Mouse (Mus musculus): ENCODE results near the gene Hoxc11. TPM values are rescaled to one million over a fixed set of nuclear protein-coding genes. Genes with fewer than 3 reads are reported as not detected.

The Hoxc11 gene
- total RNA-seq (2012; rRNA removed): not detected in 2 replicates
- not detected in 2 replicates for total RNA-seq (2014; rRNA removed)
- not detected in 2 replicates for polyA plus RNA-seq (2012; ENCODE audit: insufficient read length, low read depth)

DNA sequence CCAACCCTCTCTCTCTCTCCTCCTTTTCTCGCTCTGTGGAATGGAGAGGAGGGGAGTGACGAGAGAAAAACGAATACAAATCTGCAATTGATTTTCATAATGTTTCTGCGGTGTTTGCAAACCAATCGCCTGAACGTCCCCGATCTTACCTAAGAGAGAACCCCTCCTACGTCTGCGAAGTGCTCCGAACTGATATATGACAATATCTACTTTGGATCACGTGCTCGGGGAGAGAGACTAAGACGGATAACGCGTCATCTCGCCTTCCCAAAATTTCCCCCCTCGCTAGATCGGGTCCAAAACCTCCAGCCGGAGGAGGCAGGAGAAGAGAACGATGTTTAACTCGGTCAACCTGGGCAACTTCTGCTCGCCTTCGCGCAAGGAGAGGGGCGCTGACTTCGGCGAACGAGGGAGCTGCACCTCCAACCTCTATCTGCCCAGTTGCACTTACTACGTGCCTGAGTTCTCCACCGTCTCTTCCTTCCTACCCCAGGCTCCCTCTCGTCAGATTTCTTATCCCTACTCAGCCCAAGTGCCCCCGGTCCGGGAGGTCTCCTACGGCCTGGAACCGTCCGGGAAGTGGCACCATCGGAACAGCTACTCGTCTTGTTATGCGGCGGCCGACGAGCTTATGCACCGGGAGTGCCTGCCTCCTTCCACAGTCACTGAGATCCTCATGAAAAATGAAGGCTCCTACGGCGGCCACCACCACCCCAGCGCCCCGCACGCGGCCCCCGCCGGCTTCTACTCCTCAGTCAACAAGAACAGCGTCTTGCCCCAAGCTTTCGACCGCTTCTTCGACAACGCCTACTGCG lies at the start of gene Hoxc11:
Hoxc11 (plus strand) TSS at position 236 of the 815 bp plus-strand sequence.
- in situ Hi-C loops (cut with MboI; ENCODE audit: low pct_ligation_motif_present, low pct_unique_long_range_greater_than_20kb, low sequenced_read_pairs): no loop called here
- DNase-seq (ENCODE audit: extremely low read depth): no peak
- Histone ChIP-seq H3K27ac (ENCODE audit: insufficient read depth, low read depth) (no peak within 1 kb of the TSS), H3K4me1 (ENCODE audit: control insufficient read depth in 1 of 2, insufficient read depth in 2 of 2) (peaks cover 0 to under 1% of the 10 kb centered on the region in 2 experiments; a peak in 3 of 4 replicates), H3K36me3 (replicated peaks in 1 of 2; ENCODE audit: control insufficient read depth in 1 of 2, insufficient read depth in 1 of 2, low read length in 1 of 2) (no peaks in the 10 kb centered on the region), H3K9ac (ENCODE audit: insufficient read depth, low read depth) (no peak within 1 kb of the TSS), H3K79me2 (replicated peaks; ENCODE audit: control insufficient read depth, extremely low read depth, insufficient read depth, poor library complexity, severe bottlenecking) (no peaks in the 10 kb centered on the region), H3K27me3 (replicated peaks) (peaks cover 95% of the 10 kb centered on the region), H3K4me3 (replicated peaks in 1 of 3; ENCODE audit: low read depth in 2 of 3, low read length in 2 of 3, poor library complexity in 1 of 3) (no peak within 1 kb of the TSS), H3K4me2 (ENCODE audit: insufficient read depth, low read depth, poor library complexity, severe bottlenecking) (no peak within 1 kb of the TSS), H3K9me3 (replicated peaks; ENCODE audit: low read length) (peaks cover 6% of the 10 kb centered on the region)
- dilution Hi-C loops (cut with MboI; ENCODE audit: extremely low pct_ligation_motif_present, extremely low pct_unique_long_range_greater_than_20kb, low sequenced_read_pairs): no loop called here
- TF ChIP-seq ZNF384 (IDR thresholded peaks at IDR 0.05; ENCODE audit: low read depth, low read length): no peak
- no peak for TF ChIP-seq ZC3H11A (IDR thresholded peaks at IDR 0.05; ENCODE audit: low read depth, low read length)
- no peak for TF ChIP-seq POLR2A (IDR thresholded peaks at IDR 0.05; ENCODE audit: low read depth, low read length)
- TF ChIP-seq SIN3A (IDR thresholded peaks at IDR 0.05; ENCODE audit: low read length): no peak
- no peak for TF ChIP-seq RCOR1 (conservative IDR thresholded peaks at IDR 0.05; ENCODE audit: low read depth, low read length)
- TF ChIP-seq NELFE (IDR thresholded peaks at IDR 0.05; ENCODE audit: low read depth, low read length): no peak
- TF ChIP-seq E2F4 (IDR thresholded peaks at IDR 0.05; ENCODE audit: insufficient replicate concordance, low read depth, low read length): no peak
- no peak for TF ChIP-seq CHD1 (IDR thresholded peaks at IDR 0.05; ENCODE audit: low read depth, low read length)
- no peak for TF ChIP-seq POLR2AphosphoS2 (IDR thresholded peaks at IDR 0.05; ENCODE audit: low read depth, low read length)
- no peak for TF ChIP-seq TBP (conservative IDR thresholded peaks at IDR 0.05; ENCODE audit: low read depth, low read length)
- TF ChIP-seq USF2 (conservative IDR thresholded peaks at IDR 0.05; ENCODE audit: low read depth, low read length): no peak
- TF ChIP-seq MAZ (IDR thresholded peaks at IDR 0.05; ENCODE audit: low read depth, low read length): no peak
- TF ChIP-seq EP300 (IDR thresholded peaks at IDR 0.05; ENCODE audit: low read length): no peak
- no peak for TF ChIP-seq UBTF (IDR thresholded peaks at IDR 0.05; ENCODE audit: low read depth, low read length)
- TF ChIP-seq ETS1 (conservative IDR thresholded peaks at IDR 0.05; ENCODE audit: low read depth, low read length): no peak
- no peak for TF ChIP-seq ELF1 (IDR thresholded peaks at IDR 0.05; ENCODE audit: low read depth, low read length)

GRCm38 (mm10) chr15:102904946-102905345 lies 49.3 kb upstream of the Hoxc11 start:
- no peak overlapping the region for H3K4me2 ChIP-seq (ENCODE audit: insufficient read depth, low read depth, poor library complexity, severe bottlenecking)
- H3K27me3 ChIP-seq (replicated peaks): peaks cover 91% of the 10 kb centered on the region
- in situ Hi-C loops (cut with MboI; ENCODE audit: low pct_ligation_motif_present, low pct_unique_long_range_greater_than_20kb, low sequenced_read_pairs): no loop called here
- dilution Hi-C loops (cut with MboI; ENCODE audit: extremely low pct_ligation_motif_present, extremely low pct_unique_long_range_greater_than_20kb, low sequenced_read_pairs): no loop called here
- H3K9ac ChIP-seq (ENCODE audit: insufficient read depth, low read depth): no peak overlapping the region
- no peaks in the 10 kb centered on the region for H3K36me3 ChIP-seq (replicated peaks in 1 of 2; ENCODE audit: control insufficient read depth in 1 of 2, insufficient read depth in 1 of 2, low read length in 1 of 2)
- no peaks in the 10 kb centered on the region for H3K79me2 ChIP-seq (replicated peaks; ENCODE audit: control insufficient read depth, extremely low read depth, insufficient read depth, poor library complexity, severe bottlenecking)
- H3K4me3 ChIP-seq (replicated peaks in 1 of 3; ENCODE audit: low read depth in 2 of 3, low read length in 2 of 3, poor library complexity in 1 of 3): no peak overlapping the region
- TF ChIP-seq GABPA (IDR thresholded peaks at IDR 0.05; ENCODE audit: insufficient replicate concordance, low read depth, low read length) (no peak), SIN3A (IDR thresholded peaks at IDR 0.05; ENCODE audit: low read length) (no peak), RCOR1 (conservative IDR thresholded peaks at IDR 0.05; ENCODE audit: low read depth, low read length) (no peak), JUN (IDR thresholded peaks at IDR 0.05; ENCODE audit: insufficient read depth, low read depth, low read length) (no peak), ELF1 (IDR thresholded peaks at IDR 0.05; ENCODE audit: low read depth, low read length) (no peak), TCF12 (IDR thresholded peaks at IDR 0.05; ENCODE audit: low read depth, low read length) (no peak), MAZ (IDR thresholded peaks at IDR 0.05; ENCODE audit: low read depth, low read length) (no peak), POLR2A (IDR thresholded peaks at IDR 0.05; ENCODE audit: low read depth, low read length) (no peak), KAT2A (IDR thresholded peaks at IDR 0.05; ENCODE audit: insufficient replicate concordance, low read length) (no peak), MAX (IDR thresholded peaks at IDR 0.05; ENCODE audit: low read length) (no peak), E2F4 (IDR thresholded peaks at IDR 0.05; ENCODE audit: insufficient replicate concordance, low read depth, low read length) (no peak), RAD21 (IDR thresholded peaks at IDR 0.05; ENCODE audit: low read depth, low read length) (no peak), EP300 (IDR thresholded peaks at IDR 0.05; ENCODE audit: low read length) (no peak), ZKSCAN1 (IDR thresholded peaks at IDR 0.05; ENCODE audit: borderline replicate concordance, low read depth, low read length) (no peak), TBP (conservative IDR thresholded peaks at IDR 0.05; ENCODE audit: low read depth, low read length) (no peak), MYC (IDR thresholded peaks at IDR 0.05; ENCODE audit: low read depth, low read length) (no peak), ETS1 (conservative IDR thresholded peaks at IDR 0.05; ENCODE audit: low read depth, low read length) (no peak), CHD2 (IDR thresholded peaks at IDR 0.05; ENCODE audit: low read length) (no peak), ZC3H11A (IDR thresholded peaks at IDR 0.05; ENCODE audit: low read depth, low read length) (no peak), PAX5 (IDR thresholded peaks at IDR 0.05; ENCODE audit: low read length) (no peak)
- no peak for DNase-seq (ENCODE audit: extremely low read depth)
- no peak overlapping the region for H3K27ac ChIP-seq (ENCODE audit: insufficient read depth, low read depth)
- H3K9me3 ChIP-seq (replicated peaks; ENCODE audit: low read length): no peaks in the 10 kb centered on the region
- H3K4me1 ChIP-seq (ENCODE audit: control insufficient read depth in 1 of 2, insufficient read depth in 2 of 2): no peaks in the 10 kb centered on the region
